Mouse (Mus musculus): Measurements from ENCODE around the gene Cux2.

Gene Cux2

GRCm38 (mm10) chr5:122059060-122060017 lies 9.4 kb upstream of the Cux2 start:
- DNase-seq, result no peak

GRCm38 (mm10) chr5:122057622-122058021 lies 7.7 kb upstream of the Cux2 start:
- no peak for DNase-seq

- no peak for DNase-seq
These were observed 6.7 kb upstream of the Cux2 start for GRCm38 (mm10) chr5:122056557-122056956.

GRCm38 (mm10) chr5:122054130-122054843 lies 4.4 kb upstream of the Cux2 start:
- no peak for DNase-seq

GRCm38 (mm10) chr5:122053587-122053986 lies 3.7 kb upstream of the Cux2 start:
- DNase-seq, result no peak

- no peak for DNase-seq
These were observed 867 bp upstream of the Cux2 start for GRCm38 (mm10) chr5:122050832-122051105.

- no peak for DNase-seq
These were observed 262 bp downstream of the Cux2 start for GRCm38 (mm10) chr5:122049664-122050016.

GRCm38 (mm10) chr5:122048686-122049663 lies 927 bp downstream of the Cux2 start:
- no peak for DNase-seq

- DNase-seq, result no peak
These were observed 1.6 kb downstream of the Cux2 start for GRCm38 (mm10) chr5:122048252-122048651.

- DNase-seq, result no peak
These were observed 2.1 kb downstream of the Cux2 start for GRCm38 (mm10) chr5:122047791-122048190.

- DNase-seq, result peak; percentile 57
These were observed 6.3 kb downstream of the Cux2 start for GRCm38 (mm10) chr5:122043567-122043966.

GRCm38 (mm10) chr5:122035278-122035677 lies 14.6 kb downstream of the Cux2 start:
- no peak for DNase-seq

- no peak for DNase-seq
These were observed 16.8 kb downstream of the Cux2 start for GRCm38 (mm10) chr5:122033167-122033478.

GRCm38 (mm10) chr5:122032471-122033166 lies 17.3 kb downstream of the Cux2 start:
- no peak for DNase-seq

GRCm38 (mm10) chr5:122031146-122031545 lies 18.8 kb downstream of the Cux2 start:
- no peak for DNase-seq

- no peak for DNase-seq
These were observed 19.3 kb downstream of the Cux2 start for GRCm38 (mm10) chr5:122030640-122031039.

- no peak for DNase-seq
These were observed 23.1 kb downstream of the Cux2 start for GRCm38 (mm10) chr5:122026771-122027170.

- DNase-seq, result no peak
These were observed 23.6 kb downstream of the Cux2 start for GRCm38 (mm10) chr5:122026284-122026683.

GRCm38 (mm10) chr5:122025117-122025516 lies 24.8 kb downstream of the Cux2 start:
- DNase-seq, result no peak

GRCm38 (mm10) chr5:122019288-122019687 lies 30.6 kb downstream of the Cux2 start:
- DNase-seq, result no peak

- DNase-seq, result no peak
These were observed 32.1 kb downstream of the Cux2 start for GRCm38 (mm10) chr5:122017778-122018177.

- no peak for DNase-seq
These were observed 32.6 kb downstream of the Cux2 start for GRCm38 (mm10) chr5:122017269-122017668.

GRCm38 (mm10) chr5:122016744-122017143 lies 33.2 kb downstream of the Cux2 start:
- DNase-seq, result no peak

Measured in right cerebral cortex, postnatal 25 days (tissue).